Mouse (Mus musculus): Measurements from ENCODE around the gene Dmbt1.

GRCm38 (mm10) chr7:131001976-131002726, 29.7 kb upstream of the Dmbt1 start:
- TF ChIP-seq ZNF384 (IDR thresholded peaks at IDR 0.05; ENCODE audit: low read depth, low read length) (no peak), USF2 (IDR thresholded peaks at IDR 0.05; ENCODE audit: borderline replicate concordance in 1 of 2, insufficient read depth in 1 of 2, low read depth in 1 of 2, low read length in 2 of 2) (no peak), MAFK (IDR thresholded peaks at IDR 0.05; ENCODE audit: borderline replicate concordance, low read depth, low read length) (no peak), POLR2A (IDR thresholded peaks at IDR 0.05; ENCODE audit: control insufficient read depth in 1 of 2, insufficient read depth in 1 of 2, low read depth in 1 of 2, low read length in 2 of 2, poor library complexity in 1 of 2) (no peak), CTCF (IDR thresholded peaks at IDR 0.05 in 2 of 3, conservative IDR thresholded peaks at IDR 0.05 in 1 of 3; ENCODE audit: control insufficient read depth in 1 of 3, insufficient read depth in 1 of 3, low read depth in 2 of 3, low read length in 3 of 3, poor library complexity in 1 of 3, severe bottlenecking in 1 of 3) (no peak), CHD2 (IDR thresholded peaks at IDR 0.05; ENCODE audit: low read length) (no peak), EP300 (IDR thresholded peaks at IDR 0.05; ENCODE audit: low read depth in 1 of 2, low read length in 2 of 2) (no peak), POLR2AphosphoS2 (IDR thresholded peaks at IDR 0.05; ENCODE audit: low read length) (no peak), HCFC1 (IDR thresholded peaks at IDR 0.05; ENCODE audit: low read depth, low read length) (no peak), GATA1 (IDR thresholded peaks at IDR 0.05; ENCODE audit: low read depth, low read length) (no peak), E2F4 (IDR thresholded peaks at IDR 0.05; ENCODE audit: borderline replicate concordance, low read depth, low read length) (no peak)
